ENCODE assay signal across 8 mouse cellular contexts in the genomic region with DNA sequence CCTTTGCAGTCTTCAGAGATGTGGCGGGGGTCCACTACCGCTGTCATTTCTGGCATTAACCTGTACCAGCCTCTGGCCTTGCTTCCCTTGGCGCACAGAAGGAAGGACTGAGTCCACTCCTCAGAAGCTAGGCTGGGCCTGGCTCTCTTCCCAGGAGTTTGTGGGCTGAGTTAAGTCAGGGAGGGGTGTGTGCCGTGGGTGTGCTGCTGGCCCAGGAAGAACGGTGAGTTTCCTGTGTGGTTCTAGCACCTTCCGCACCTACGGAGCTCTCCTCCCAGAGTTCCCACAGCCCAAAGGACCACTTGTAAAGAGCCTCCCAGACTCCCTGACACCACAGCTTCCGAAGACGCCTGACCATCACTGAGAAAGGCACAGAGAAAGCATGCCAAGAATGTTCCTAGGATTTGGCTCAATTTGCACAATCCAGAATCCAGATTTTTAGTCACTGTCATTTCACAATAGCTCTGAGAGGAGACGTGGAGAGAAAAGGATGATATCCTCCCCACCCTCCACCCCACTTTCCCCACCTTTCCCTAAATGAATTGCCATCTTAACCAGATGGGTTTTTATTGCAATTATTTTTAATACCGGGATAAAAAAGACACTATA.
A peak's percentile ranks its signal among the peaks of the same experiment; 100 is the strongest.
DNase-seq lines count a peak whose midpoint lies in the region; ATAC-seq and TF ChIP-seq lines count a peak whose summit lies in the region.

No protein-coding gene starts in this region.

- no peaks in the 10 kb centered on the region for H3K9me3 ChIP-seq in intestine, embryonic 16.5 days (ENCODE audit: control insufficient read depth, low read length)
- no peaks in the 10 kb centered on the region for H3K9me3 ChIP-seq in liver, postnatal 0 days (ENCODE audit: low read length)
- no peaks in the 10 kb centered on the region for H3K9me3 ChIP-seq in stomach, embryonic 16.5 days (replicated peaks; ENCODE audit: control insufficient read depth, low read length)
- no peaks in the 10 kb centered on the region for H3K9me3 ChIP-seq in midbrain, postnatal 0 days (ENCODE audit: low read length)

- no peaks in the 10 kb centered on the region for H3K27me3 ChIP-seq in intestine, embryonic 16.5 days (replicated peaks; ENCODE audit: control insufficient read depth, insufficient read depth, low read length)
- no peaks in the 10 kb centered on the region for H3K27me3 ChIP-seq in liver, postnatal 0 days (ENCODE audit: insufficient read depth, low read length)
- no peaks in the 10 kb centered on the region for H3K27me3 ChIP-seq in stomach, embryonic 16.5 days (ENCODE audit: control insufficient read depth, insufficient read depth, low read length)
- H3K27me3 ChIP-seq in midbrain, postnatal 0 days (ENCODE audit: insufficient read depth, low read length) = no peaks in the 10 kb centered on the region

- H3K36me3 ChIP-seq in intestine, embryonic 16.5 days (ENCODE audit: control insufficient read depth, insufficient read depth, low read length) = no peaks in the 10 kb centered on the region
- no peaks in the 10 kb centered on the region for H3K36me3 ChIP-seq in liver, postnatal 0 days (replicated peaks; ENCODE audit: insufficient read depth, low read length)
- no peaks in the 10 kb centered on the region for H3K36me3 ChIP-seq in stomach, embryonic 16.5 days (ENCODE audit: control insufficient read depth, insufficient read depth, low read length)
- no peaks in the 10 kb centered on the region for H3K36me3 ChIP-seq in midbrain, postnatal 0 days (ENCODE audit: insufficient read depth, low read length)

- H3K9ac ChIP-seq in intestine, embryonic 16.5 days (ENCODE audit: low read depth, low read length) = peak overlapping the region; percentile 24; the same call in 1 of the 2 replicates
- no peak overlapping the region for H3K9ac ChIP-seq in liver, postnatal 0 days (replicated peaks)
- H3K9ac ChIP-seq in stomach, embryonic 16.5 days (ENCODE audit: low read length) = 0 out of 2 replicates have a peak overlapping the region, but pooled peaks have one; percentile 5
- no peak overlapping the region for H3K9ac ChIP-seq in midbrain, postnatal 0 days (replicated peaks; ENCODE audit: low read length, poor library complexity, severe bottlenecking)

- H3K4me3 ChIP-seq in intestine, embryonic 16.5 days (ENCODE audit: low read length) = no peak overlapping the region
- H3K4me3 ChIP-seq in liver, postnatal 0 days (ENCODE audit: low read depth, low read length) = no peak overlapping the region
- 0 out of 2 replicates have a peak overlapping the region, but pooled peaks have one; percentile 13 for H3K4me3 ChIP-seq in stomach, embryonic 16.5 days (replicated peaks; ENCODE audit: low read length)
- H3K4me3 ChIP-seq in midbrain, postnatal 0 days (ENCODE audit: low read depth, low read length) = no peak overlapping the region

- no peak for TF ChIP-seq CTCF in liver, postnatal 0 days (IDR thresholded peaks at IDR 0.05; ENCODE audit: low read depth)
- TF ChIP-seq CTCF in midbrain, postnatal 0 days (IDR thresholded peaks at IDR 0.05) = no peak

- ATAC-seq in intestine, embryonic 16.5 days = no peak
- ATAC-seq in liver, postnatal 0 days = no peak
- peak; percentile 48; the same call in 1 of the 2 replicates for ATAC-seq in stomach, embryonic 16.5 days (ENCODE audit: insufficient read depth, low FRiP score)
- no peak for ATAC-seq in midbrain, postnatal 0 days (ENCODE audit: low FRiP score)

- H3K4me1 ChIP-seq in intestine, embryonic 16.5 days (ENCODE audit: control insufficient read depth, insufficient read depth, low read length) = peaks cover 7% of the 10 kb centered on the region; the same call in 1 of the 2 replicates
- no peaks in the 10 kb centered on the region for H3K4me1 ChIP-seq in liver, postnatal 0 days (ENCODE audit: insufficient read depth)
- peaks cover 28% of the 10 kb centered on the region for H3K4me1 ChIP-seq in stomach, embryonic 16.5 days (ENCODE audit: control insufficient read depth, insufficient read depth, low read length)
- no peaks in the 10 kb centered on the region; the same call in 1 of the 2 replicates for H3K4me1 ChIP-seq in midbrain, postnatal 0 days (ENCODE audit: insufficient read depth, low read length)

- no peak overlapping the region for H3K4me2 ChIP-seq in intestine, embryonic 16.5 days (ENCODE audit: low read depth, low read length)
- H3K4me2 ChIP-seq in liver, postnatal 0 days (ENCODE audit: low read depth, low read length) = no peak overlapping the region
- H3K4me2 ChIP-seq in stomach, embryonic 16.5 days (ENCODE audit: low read depth, low read length) = peak overlapping the region; percentile 35
- H3K4me2 ChIP-seq in midbrain, postnatal 0 days (ENCODE audit: low read depth, low read length, poor library complexity, severe bottlenecking) = no peak overlapping the region

- DNase-seq in Muller cell, postnatal 12 days (ENCODE audit: inconsistent ontology term) = peak; percentile 82
- peak; percentile 65 for DNase-seq in adrenal gland, postnatal 14 days
- DNase-seq in frontal cortex, postnatal 25 days (ENCODE audit: low spot score in 2 of 2) = peak; percentile 40 to 50
- DNase-seq in liver, postnatal 0 days = no peak
- DNase-seq in spleen, postnatal 4 days (ENCODE audit: low spot score in 2 of 2) = no peak
- DNase-seq in midbrain, postnatal 0 days (ENCODE audit: low spot score) = no peak

- 56% methylated on average over 11 of the region's 11 CpGs for WGBS in intestine, embryonic 16.5 days
- 66% methylated on average over 11 of the region's 11 CpGs for WGBS in liver, postnatal 0 days (ENCODE audit: insufficient replicate concordance)
- 43% methylated on average over 11 of the region's 11 CpGs for WGBS in stomach, embryonic 16.5 days
- 79% methylated on average over 11 of the region's 11 CpGs for WGBS in midbrain, postnatal 0 days

- H3K27ac ChIP-seq in intestine, embryonic 16.5 days (ENCODE audit: low read length) = no peak overlapping the region
- H3K27ac ChIP-seq in liver, postnatal 0 days (ENCODE audit: low read depth) = 0 out of 2 replicates have a peak overlapping the region, but pooled peaks have one; percentile 11
- peak overlapping the region; percentile 63 for H3K27ac ChIP-seq in stomach, embryonic 16.5 days (ENCODE audit: low read length)
- no peak overlapping the region for H3K27ac ChIP-seq in midbrain, postnatal 0 days (ENCODE audit: low read depth, low read length)

- TF ChIP-seq EP300 in liver, postnatal 0 days (IDR thresholded peaks at IDR 0.05; ENCODE audit: low read depth) = no peak

Comparison
In these comparisons a context has a peak if more than half of its experiments do, and no peak if none do; other contexts are left out.
1. DNase-seq: peak in Muller cell, postnatal 12 days (single experiment), adrenal gland, postnatal 14 days (single experiment) and frontal cortex, postnatal 25 days (2 of 2); none in liver, postnatal 0 days (single experiment), spleen, postnatal 4 days (0 of 2) and midbrain, postnatal 0 days (single experiment).
2. H3K27ac ChIP-seq: peak in liver, postnatal 0 days (single experiment) and stomach, embryonic 16.5 days (single experiment); none in intestine, embryonic 16.5 days (single experiment) and midbrain, postnatal 0 days (single experiment).
3. H3K9ac ChIP-seq: peak in intestine, embryonic 16.5 days (single experiment) and stomach, embryonic 16.5 days (single experiment); none in liver, postnatal 0 days (single experiment) and midbrain, postnatal 0 days (single experiment).